Mouse (Mus musculus) neural tube, embryonic 11.5 days (tissue): ENCODE results near the gene Ccl17. TPM values are rescaled to one million over a fixed set of nuclear protein-coding genes. Genes with fewer than 3 reads are reported as not detected.

ENCODE experiments used
- ATAC-seq: fragments of 200-750 bp; cut with Nextera tagmentation; 2 replicates; pipeline ENCODE4 v1.8.0; 2017; ENCODE audit warnings: moderate number of reproducible peaks, mild to moderate bottlenecking, moderate TSS enrichment, moderate library complexity; ENCODE audit not compliant: insufficient read depth, low FRiP score, low TSS enrichment
- DNase-seq: peaks from one replicate; pipeline ENCODE4 v3.0.0-alpha.2; 2015; ENCODE audit warnings: low spot score
- H3K27ac ChIP-seq: fragments of 300-500 bp; sonication (generic); 2 replicates; pipeline ENCODE4 v1.5.1; 2014; ENCODE audit warnings: low read depth, mild to moderate bottlenecking, low read length
- H3K27me3 ChIP-seq: fragments of 300-500 bp; sonication (generic); 2 replicates; pipeline ENCODE4 v1.6.1; 2014; ENCODE audit warnings: mild to moderate bottlenecking, low read length, mixed read lengths; ENCODE audit not compliant: control insufficient read depth, insufficient read depth
- H3K36me3 ChIP-seq: fragments of 300-500 bp; sonication (generic); 2 replicates; pipeline ENCODE4 v1.6.1; 2014; ENCODE audit warnings: mild to moderate bottlenecking, low read length, moderate library complexity, mixed read lengths; ENCODE audit not compliant: control insufficient read depth, insufficient read depth
- H3K4me1 ChIP-seq: fragments of 300-500 bp; sonication (generic); 2 replicates; pipeline ENCODE4 v1.6.1; 2014; ENCODE audit warnings: low read length, mixed read lengths; ENCODE audit not compliant: control insufficient read depth, insufficient read depth
- H3K4me2 ChIP-seq: fragments of 300-500 bp; sonication (generic); 2 replicates; pipeline ENCODE4 v1.6.1; 2014; ENCODE audit warnings: low read depth, mild to moderate bottlenecking, moderate library complexity
- H3K4me3 ChIP-seq: fragments of 300-500 bp; sonication (generic); 2 replicates; pipeline ENCODE4 v1.5.1; 2014; ENCODE audit warnings: low read depth, low read length
- H3K9ac ChIP-seq: fragments of 300-500 bp; sonication (generic); 2 replicates; pipeline ENCODE4 v1.6.1; 2014; ENCODE audit warnings: mild to moderate bottlenecking, low read length
- H3K9me3 ChIP-seq: fragments of 300-500 bp; sonication (generic); 2 replicates; pipeline ENCODE4 v1.6.1; 2016; ENCODE audit warnings: low read length; ENCODE audit not compliant: control insufficient read depth
- WGBS: fragments of 180-500 bp; shearing (Covaris S2); extraction: QIAGEN DNeasy Blood & Tissue Kit; methylation state at CpG from one replicate; pipeline ENCODE4 v1.1.7; 2014; 5-methylcytosine and 5-hydroxymethylcytosine counted together
- polyA plus RNA-seq: library from polyadenylated mRNA; unstranded; fragments of >200 nt; fragmentation: Nextera tagmentation; extraction: Ambion mirVana; gene quantifications from 2 replicates; pipeline ENCODE4 v1.2.1, GENCODE M21; 2014

Ccl17 gene
- polyA plus RNA-seq, 1 experiment from 2014 or later, result not detected

DNA sequence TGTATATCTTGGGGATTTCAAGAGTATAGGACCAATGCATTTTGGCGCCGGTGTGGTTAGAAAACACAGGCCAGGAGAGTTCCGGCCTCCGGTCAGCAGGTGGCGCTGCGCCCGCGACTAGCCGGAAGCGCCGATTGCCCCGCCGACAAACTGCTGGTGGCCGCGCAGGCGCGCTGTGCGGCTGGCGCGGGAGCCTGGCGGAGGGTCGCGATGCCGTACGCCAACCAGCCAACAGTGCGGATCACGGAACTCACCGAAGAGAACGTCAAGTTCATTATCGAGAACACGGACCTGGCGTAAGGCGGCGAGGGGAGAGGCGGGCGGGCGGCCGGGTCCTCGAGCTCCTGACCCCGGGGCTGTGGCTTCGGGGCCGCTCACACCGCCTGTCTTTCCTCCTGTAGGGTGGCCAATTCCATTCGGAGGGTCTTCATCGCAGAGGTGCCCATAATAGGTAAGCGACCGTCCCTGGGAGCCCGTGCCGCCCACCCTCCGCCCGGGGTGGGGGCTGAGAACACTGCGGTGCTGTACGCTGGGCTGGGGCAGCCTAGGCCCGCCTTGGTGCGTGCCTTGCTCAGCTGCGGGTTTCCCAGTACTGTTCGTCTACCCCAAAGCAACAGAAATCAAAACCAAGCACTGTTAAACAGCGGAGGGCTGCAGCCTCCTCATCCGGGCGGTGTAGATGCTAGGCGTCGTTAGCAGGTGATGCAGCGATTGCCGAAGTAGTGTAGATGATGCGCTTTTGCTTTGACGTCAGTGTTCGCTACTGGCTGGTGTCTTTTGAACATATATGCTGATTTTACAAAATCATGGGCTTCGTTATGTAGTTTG lies 47.3 kb downstream of the Ccl17 start, which contains the start of gene Polr2c:
TSS of gene Polr2c (plus strand) at position 105 of the 828 bp plus-strand sequence.
- Histone ChIP-seq H3K4me2 (peak within 1 kb of the TSS; percentile 82), H3K9ac (peak within 1 kb of the TSS; percentile 93), H3K27me3 (no peaks in the 10 kb centered on the region), H3K36me3 (peaks cover 4% of the 10 kb centered on the region), H3K9me3 (no peaks in the 10 kb centered on the region), H3K4me1 (peaks cover 4% of the 10 kb centered on the region; the same call in 1 of the 2 replicates), H3K4me3 (peak within 1 kb of the TSS; percentile 86), H3K27ac (no peak within 1 kb of the TSS)
- ATAC-seq (peak; percentile 76), DNase-seq (peak; percentile 94)
- 1% methylated on average over 68 of the region's 68 CpGs for WGBS

DNA sequence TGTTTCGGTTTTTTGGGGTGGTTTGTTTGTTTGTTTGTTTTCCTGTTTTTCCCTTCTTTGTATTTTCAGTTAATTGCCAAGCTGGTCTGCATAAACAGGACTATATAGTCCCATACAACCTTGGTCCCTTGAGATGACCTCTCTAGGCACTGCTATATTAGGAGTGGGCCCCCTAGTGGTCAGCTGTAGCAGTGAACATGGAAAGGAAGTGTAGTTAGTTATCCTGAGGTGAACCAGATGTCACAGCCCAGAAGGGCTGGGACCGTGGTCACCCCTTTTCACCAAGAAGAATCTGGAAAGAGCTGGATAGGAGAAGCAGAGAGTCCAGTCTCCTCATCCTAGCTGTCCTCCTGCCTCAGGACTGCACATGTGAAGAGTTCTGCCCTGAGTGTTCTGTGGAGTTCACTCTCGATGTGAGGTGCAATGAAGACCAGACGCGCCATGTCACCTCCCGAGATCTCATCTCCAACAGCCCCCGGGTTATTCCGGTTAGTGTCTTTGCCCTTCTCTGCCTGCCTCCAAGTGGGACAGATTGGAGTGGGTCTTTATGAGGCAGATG lies 51.2 kb downstream of the Ccl17 start:
- Histone ChIP-seq H3K4me2 (no peak overlapping the region), H3K9ac (no peak overlapping the region), H3K27ac (no peak overlapping the region), H3K4me3 (no peak overlapping the region), H3K4me1 (peaks cover 4% of the 10 kb centered on the region; the same call in 1 of the 2 replicates), H3K27me3 (no peaks in the 10 kb centered on the region), H3K9me3 (no peaks in the 10 kb centered on the region), H3K36me3 (peaks cover 13% of the 10 kb centered on the region)
- WGBS, result 82% methylated on average over 8 of the region's 8 CpGs
- DNase-seq (peak; percentile 53), ATAC-seq (no peak)

Other genes starting within 250 kb of the Ccl17 start
- gene Rspry1, start 208.5 kb upstream of the Ccl17 start, polyA plus RNA-seq, result 46.3 and 49.8 TPM in 2 replicates
- gene Fam192a, start 208.5 kb upstream of the Ccl17 start, polyA plus RNA-seq, result 95.9 and 101 TPM in 2 replicates
- gene Arl2bp, start 143.9 kb upstream of the Ccl17 start, polyA plus RNA-seq, result 89.6 and 95.5 TPM in 2 replicates
- gene Pllp, start 114.2 kb upstream of the Ccl17 start, polyA plus RNA-seq, result 0.42 and 0.56 TPM in 2 replicates
- not detected in 2 replicates for gene Ccl22, start 64.9 kb upstream of the Ccl17 start, polyA plus RNA-seq
- 6.1 and 7.9 TPM in 2 replicates for gene Cx3cl1, start 38.4 kb upstream of the Ccl17 start, polyA plus RNA-seq
- gene Coq9, start 27.9 kb downstream of the Ccl17 start, polyA plus RNA-seq, result 54.0 and 59.3 TPM in 2 replicates
- 160 and 168 TPM in 2 replicates for gene Ciapin1, start 27.9 kb downstream of the Ccl17 start, polyA plus RNA-seq
- gene Polr2c, start 47.0 kb downstream of the Ccl17 start, polyA plus RNA-seq, result 153 TPM in 2 replicates
- 16.3 and 18.5 TPM in 2 replicates for gene Dok4, start 65.9 kb downstream of the Ccl17 start, polyA plus RNA-seq
- 20.1 and 20.2 TPM in 2 replicates for gene Ccdc102a, start 107.6 kb downstream of the Ccl17 start, polyA plus RNA-seq
- gene Adgrg5, start 113.2 kb downstream of the Ccl17 start, polyA plus RNA-seq, result 0.31 TPM in 1 of 2 replicates, not detected in the other
- gene Adgrg1, start 164.3 kb downstream of the Ccl17 start, polyA plus RNA-seq, result 133 and 140 TPM in 2 replicates
- gene Adgrg3, start 207.2 kb downstream of the Ccl17 start, polyA plus RNA-seq, result 3.5 and 4.1 TPM in 2 replicates
- not detected in 2 replicates for gene Drc7, start 244.7 kb downstream of the Ccl17 start, polyA plus RNA-seq